Mouse (Mus musculus): Measurements from ENCODE around the gene Erf.

Erf gene

GRCm38 (mm10) chr7:25250141-25250972, at the start of gene Erf:
TSS of gene Erf (minus strand) at chr7:25250761.
- DNase-seq (ENCODE audit: extremely low read depth, low read depth), result no peak

GRCm38 (mm10) chr7:25297454-25298325, 47.1 kb upstream of the Erf start, which contains the start of gene Pafah1b3:
TSS of gene Pafah1b3 (minus strand) at chr7:25297986.
- DNase-seq (ENCODE audit: extremely low read depth, low read depth), result peak; percentile 95

GRCm38 (mm10) chr7:25296945-25297453, 46.4 kb upstream of the Erf start:
- DNase-seq (ENCODE audit: extremely low read depth, low read depth), result no peak

GRCm38 (mm10) chr7:25294960-25295722, 44.6 kb upstream of the Erf start:
- DNase-seq (ENCODE audit: extremely low read depth, low read depth), result no peak

- DNase-seq (ENCODE audit: extremely low read depth, low read depth), result no peak
Measured at GRCm38 (mm10) chr7:25294495-25294894, 43.9 kb upstream of the Erf start.

GRCm38 (mm10) chr7:25293191-25293739, 42.7 kb upstream of the Erf start:
- no peak for DNase-seq (ENCODE audit: extremely low read depth, low read depth)

- no peak for DNase-seq (ENCODE audit: extremely low read depth, low read depth)
Measured at GRCm38 (mm10) chr7:25292107-25292506, 41.5 kb upstream of the Erf start.

GRCm38 (mm10) chr7:25290911-25291310, 40.4 kb upstream of the Erf start:
- DNase-seq (ENCODE audit: extremely low read depth, low read depth), result no peak

- DNase-seq (ENCODE audit: extremely low read depth, low read depth), result no peak
Measured at GRCm38 (mm10) chr7:25290463-25290862, 39.9 kb upstream of the Erf start.

GRCm38 (mm10) chr7:25289925-25290324, 39.4 kb upstream of the Erf start:
- DNase-seq (ENCODE audit: extremely low read depth, low read depth), result no peak

GRCm38 (mm10) chr7:25288721-25289120, 38.2 kb upstream of the Erf start:
- no peak for DNase-seq (ENCODE audit: extremely low read depth, low read depth)

GRCm38 (mm10) chr7:25288011-25288410, 37.5 kb upstream of the Erf start:
- DNase-seq (ENCODE audit: extremely low read depth, low read depth), result no peak

GRCm38 (mm10) chr7:25286989-25287388, 36.4 kb upstream of the Erf start:
- no peak for DNase-seq (ENCODE audit: extremely low read depth, low read depth)

- DNase-seq (ENCODE audit: extremely low read depth, low read depth), result no peak
Measured at GRCm38 (mm10) chr7:25285511-25286238, 35.1 kb upstream of the Erf start.

- DNase-seq (ENCODE audit: extremely low read depth, low read depth), result no peak
Measured at GRCm38 (mm10) chr7:25284766-25285165, 34.2 kb upstream of the Erf start.

GRCm38 (mm10) chr7:25284171-25284570, 33.6 kb upstream of the Erf start:
- DNase-seq (ENCODE audit: extremely low read depth, low read depth), result no peak

GRCm38 (mm10) chr7:25283637-25284036, 33.1 kb upstream of the Erf start:
- peak; percentile 56 for DNase-seq (ENCODE audit: extremely low read depth, low read depth)

- no peak for DNase-seq (ENCODE audit: extremely low read depth, low read depth)
Measured at GRCm38 (mm10) chr7:25282731-25283211, 32.2 kb upstream of the Erf start.

- peak; percentile 78 for DNase-seq (ENCODE audit: extremely low read depth, low read depth)
Measured at GRCm38 (mm10) chr7:25281734-25282601, 31.4 kb upstream of the Erf start.
